Mouse (Mus musculus) cortical plate, adult 2 months (tissue): ENCODE measurements around the gene Shroom1. TPM values are rescaled to one million over a fixed set of nuclear protein-coding genes. Genes with fewer than 3 reads are reported as not detected.
A peak's percentile ranks its signal among the peaks of the same experiment; 100 is the strongest.

ENCODE experiments used
- H3K27ac ChIP-seq: fragments of 200-500 bp; 2 replicates; pipeline ENCODE4 v1.5.1; 2012; ENCODE audit warnings: low read length, control low read depth, inconsistent platforms; ENCODE audit not compliant: insufficient read depth
- H3K4me1 ChIP-seq: fragments of 200-500 bp; 2 replicates; pipeline ENCODE4 v1.6.1; 2011; ENCODE audit warnings: low read length; ENCODE audit not compliant: control insufficient read depth, insufficient read depth
- H3K4me3 ChIP-seq: fragments of 200-500 bp; 2 replicates; pipeline ENCODE4 v1.5.1; 2011; ENCODE audit warnings: mild to moderate bottlenecking, low read length, control low read depth; ENCODE audit not compliant: insufficient read depth
- CTCF ChIP-seq: fragments of 200-500 bp; IDR thresholded peaks from 2 replicates; pipeline ENCODE4 v1.5.1; 2011; ENCODE audit warnings: mild to moderate bottlenecking, control low read depth, low read length; ENCODE audit not compliant: insufficient read depth; ENCODE audit errors: extremely low read depth
- POLR2A ChIP-seq: fragments of 200-500 bp; IDR thresholded peaks from 2 replicates; pipeline ENCODE4 v1.6.1; 2011; ENCODE audit warnings: mild to moderate bottlenecking, low read length, control low read depth; ENCODE audit not compliant: insufficient read depth; ENCODE audit errors: extremely low read depth
- polyA plus RNA-seq: library from polyadenylated mRNA; depleted of rRNA; stranded (reverse); fragments of >200 nt; gene quantifications from 2 replicates; pipeline ENCODE4 v1.2.3, GENCODE M21; 2012

Shroom1 gene
- polyA plus RNA-seq, 1 experiment = 6.5 TPM

DNA sequence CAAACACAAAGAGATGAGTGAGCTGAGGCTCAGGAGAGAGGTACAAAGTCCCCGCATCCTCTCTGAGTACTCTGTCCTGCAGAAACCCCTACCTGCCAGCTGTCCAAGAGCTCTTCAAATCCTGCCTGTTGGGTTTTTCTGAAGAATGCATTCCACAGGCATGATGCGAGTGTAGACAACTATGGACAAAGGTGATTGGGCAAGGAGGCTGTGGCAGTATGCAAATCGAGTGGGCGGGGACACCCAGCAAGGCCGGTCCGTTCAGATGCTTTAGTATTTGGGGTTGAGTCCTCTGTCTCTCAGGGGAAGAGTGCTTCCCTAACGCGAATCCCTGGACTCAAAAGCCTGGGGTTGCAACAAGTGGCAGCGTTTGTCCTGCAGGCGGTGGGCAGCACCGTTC is 43.6 kb downstream of the Shroom1 start:
- H3K27ac ChIP-seq = no peak overlapping the region
- no peak overlapping the region for H3K4me3 ChIP-seq
- peaks cover 6% of the 10 kb centered on the region; the same call in 1 of the 2 replicates for H3K4me1 ChIP-seq
- no peak for TF ChIP-seq POLR2A

DNA sequence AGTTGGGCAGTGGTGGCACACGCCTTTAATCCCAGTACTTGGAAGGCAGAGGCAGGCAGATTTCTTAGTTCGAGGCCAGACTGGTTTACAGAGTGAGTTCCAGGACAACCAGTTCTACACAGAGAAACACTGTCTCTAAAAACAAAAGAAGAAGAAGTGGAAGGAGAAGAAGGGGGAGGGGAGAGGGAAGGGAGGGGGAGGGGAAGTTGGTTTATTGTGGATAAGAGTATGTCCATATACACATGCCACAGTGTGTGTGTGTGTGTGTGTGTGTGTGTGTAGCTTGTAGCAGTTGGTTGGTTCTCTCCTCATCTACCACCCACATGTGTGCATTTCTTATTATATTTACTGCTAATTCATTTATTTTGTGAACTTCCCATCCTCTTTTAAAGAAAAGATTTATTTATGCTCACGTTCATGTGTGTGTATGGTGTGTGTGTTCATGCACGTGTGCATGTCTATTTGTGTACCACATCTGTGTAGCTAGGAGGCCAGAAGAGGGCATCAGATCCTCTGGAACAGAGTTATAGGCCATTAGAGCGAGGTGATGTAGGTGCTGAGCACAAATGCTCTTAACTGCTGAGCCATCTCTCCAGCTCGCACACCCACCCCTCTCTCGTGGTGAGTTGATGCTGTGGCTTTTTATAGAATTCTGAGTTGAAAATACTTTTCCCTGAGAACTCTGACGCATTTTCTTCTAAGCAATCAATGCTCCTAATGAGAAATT is 45.2 kb downstream of the Shroom1 start:
- TF ChIP-seq POLR2A = no peak
- peak; percentile 32; the same call in 1 of the 2 replicates for TF ChIP-seq CTCF
- Histone ChIP-seq H3K27ac (no peak overlapping the region), H3K4me1 (peaks cover 4% of the 10 kb centered on the region; the same call in 1 of the 2 replicates), H3K4me3 (no peak overlapping the region)

DNA sequence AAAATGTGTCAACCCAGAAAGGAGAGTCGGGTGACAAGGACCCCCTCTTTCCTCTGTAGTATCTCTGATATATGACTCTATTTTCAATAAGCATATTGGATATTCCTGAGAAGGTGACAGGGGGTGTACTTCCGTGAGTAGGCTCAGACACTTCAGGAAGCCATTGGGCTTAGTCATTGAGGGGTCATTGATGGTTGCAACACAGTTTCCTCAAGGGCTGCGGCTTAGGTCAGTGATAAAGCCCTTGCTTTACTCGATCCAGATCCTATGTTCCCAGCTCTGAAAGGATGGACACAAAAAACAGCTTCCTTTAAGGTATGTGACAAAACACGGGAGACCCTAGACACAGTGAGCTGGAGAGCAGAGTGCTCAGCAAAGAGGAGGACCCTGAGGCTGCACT is 46.7 kb downstream of the Shroom1 start:
- no peak overlapping the region for H3K27ac ChIP-seq
- no peak for TF ChIP-seq POLR2A
- TF ChIP-seq CTCF = no peak
- H3K4me3 ChIP-seq = no peak overlapping the region
- peaks cover 4% of the 10 kb centered on the region; the same call in 1 of the 2 replicates for H3K4me1 ChIP-seq

DNA sequence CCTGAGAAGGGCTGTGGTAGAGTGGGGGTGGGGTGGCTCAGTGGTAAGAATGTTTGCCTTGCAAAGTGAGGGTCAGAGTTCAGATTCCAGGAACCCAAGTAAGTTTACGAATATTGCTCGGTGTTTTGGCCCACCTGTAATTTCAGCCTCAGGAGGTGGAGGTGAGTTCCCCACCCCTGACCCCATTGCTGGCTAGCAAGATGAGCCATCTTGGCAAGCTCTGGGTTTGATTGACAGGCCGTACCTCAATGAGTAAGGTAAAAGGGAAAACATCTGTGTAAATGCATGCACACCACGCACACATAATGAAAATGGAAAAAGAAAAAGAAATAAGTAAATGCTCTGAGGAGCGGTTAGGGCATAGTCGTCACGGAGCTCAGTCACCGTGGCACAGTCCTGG is 47.4 kb downstream of the Shroom1 start:
- Histone ChIP-seq H3K4me3 (no peak overlapping the region), H3K4me1 (peaks cover 4% of the 10 kb centered on the region; the same call in 1 of the 2 replicates), H3K27ac (no peak overlapping the region)
- TF ChIP-seq CTCF (no peak), POLR2A (no peak)

DNA sequence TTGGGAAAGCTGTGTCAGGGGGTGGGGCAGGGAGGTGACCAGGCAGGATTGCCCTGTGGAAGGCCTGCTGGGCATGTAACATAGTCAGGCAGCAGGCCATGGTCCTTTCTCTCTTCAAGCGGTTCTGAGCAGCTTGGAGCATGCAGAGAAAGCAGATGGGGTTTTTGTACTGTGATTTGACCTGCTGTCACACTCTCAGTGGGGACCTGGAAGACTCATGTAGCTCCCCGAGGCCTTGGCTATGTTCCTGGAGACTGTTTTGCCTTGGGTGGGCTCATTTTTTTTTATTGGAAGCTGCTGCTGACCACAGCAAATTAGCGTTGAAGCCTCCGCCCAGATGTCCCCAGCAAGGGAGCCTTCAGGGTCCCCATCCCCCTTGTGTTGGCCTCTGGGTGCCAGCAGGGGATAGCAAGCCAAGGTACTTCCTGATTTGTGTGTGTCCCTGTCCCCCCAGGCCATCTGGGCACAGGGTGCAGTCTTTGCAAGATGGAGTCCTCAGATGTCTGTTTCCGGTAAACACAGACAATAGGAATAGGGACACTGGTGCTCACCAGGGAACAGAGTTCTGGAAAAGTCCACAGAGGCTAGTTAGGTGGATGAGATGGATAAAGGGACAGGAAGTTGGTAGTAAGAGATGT is 48.1 kb downstream of the Shroom1 start:
- no peak for TF ChIP-seq POLR2A
- no peak for TF ChIP-seq CTCF
- Histone ChIP-seq H3K27ac (no peak overlapping the region), H3K4me3 (no peak overlapping the region), H3K4me1 (peaks cover 6% of the 10 kb centered on the region; the same call in 1 of the 2 replicates)

DNA sequence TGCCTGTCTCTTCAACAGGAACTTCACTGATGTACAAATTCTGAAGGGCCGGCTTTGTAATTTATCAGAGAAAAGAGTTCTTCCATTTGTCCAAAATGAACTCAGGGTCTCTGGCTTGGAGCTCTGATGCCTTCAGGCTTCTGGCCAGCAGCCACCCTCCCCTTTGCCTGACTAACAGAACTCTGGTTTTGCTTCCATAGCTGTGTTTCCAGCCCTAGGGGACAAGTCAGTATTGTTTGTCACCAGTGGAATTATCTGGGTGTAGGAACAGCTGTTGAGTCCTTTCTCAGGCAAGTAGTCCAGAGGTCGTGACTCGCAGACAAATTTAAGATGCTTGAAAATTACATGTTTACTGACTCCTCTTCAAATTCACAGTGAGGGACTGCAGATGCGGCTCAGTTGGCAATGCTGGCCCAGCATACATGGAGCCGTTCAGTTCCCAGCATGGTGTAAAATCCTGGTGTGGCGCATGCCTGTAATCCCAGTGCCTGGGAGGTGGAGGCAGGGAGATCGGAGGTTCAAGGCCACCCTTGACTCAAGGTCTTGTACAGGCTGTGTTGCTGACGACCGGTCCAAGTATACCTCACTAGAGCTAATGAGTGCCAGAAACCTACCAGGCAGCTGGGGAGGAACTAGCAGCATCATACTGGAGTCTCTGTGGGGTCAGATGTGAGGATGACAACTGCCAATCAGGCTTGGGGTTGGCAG is 50.2 kb downstream of the Shroom1 start:
- Histone ChIP-seq H3K4me3 (no peak overlapping the region), H3K27ac (peak overlapping the region; percentile 18; the same call in 1 of the 2 replicates), H3K4me1 (peaks cover 6% of the 10 kb centered on the region; the same call in 1 of the 2 replicates)
- TF ChIP-seq POLR2A (no peak), CTCF (no peak)

DNA sequence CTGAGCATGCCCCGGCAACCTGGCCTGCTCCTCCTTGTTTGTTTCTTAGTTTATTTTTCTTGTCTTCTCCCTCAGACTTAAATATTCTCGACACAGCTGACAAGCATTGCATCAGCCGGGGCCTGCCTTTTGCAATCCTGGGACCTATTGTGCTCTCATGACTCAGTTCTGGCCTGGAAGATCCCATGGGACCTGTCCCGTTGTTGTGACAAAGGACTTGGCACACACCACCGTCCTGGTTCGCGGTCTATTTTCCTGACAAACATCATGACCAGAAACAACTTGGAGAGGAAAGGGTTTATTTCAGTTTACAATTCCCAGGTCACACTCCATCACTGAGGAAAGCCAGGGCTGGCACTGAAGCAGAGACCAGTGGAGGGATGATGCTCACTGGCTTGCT is 51.1 kb downstream of the Shroom1 start:
- no peak for TF ChIP-seq POLR2A
- TF ChIP-seq CTCF = no peak
- Histone ChIP-seq H3K27ac (no peak overlapping the region), H3K4me3 (no peak overlapping the region), H3K4me1 (peaks cover 1% of the 10 kb centered on the region; the same call in 1 of the 2 replicates)

DNA sequence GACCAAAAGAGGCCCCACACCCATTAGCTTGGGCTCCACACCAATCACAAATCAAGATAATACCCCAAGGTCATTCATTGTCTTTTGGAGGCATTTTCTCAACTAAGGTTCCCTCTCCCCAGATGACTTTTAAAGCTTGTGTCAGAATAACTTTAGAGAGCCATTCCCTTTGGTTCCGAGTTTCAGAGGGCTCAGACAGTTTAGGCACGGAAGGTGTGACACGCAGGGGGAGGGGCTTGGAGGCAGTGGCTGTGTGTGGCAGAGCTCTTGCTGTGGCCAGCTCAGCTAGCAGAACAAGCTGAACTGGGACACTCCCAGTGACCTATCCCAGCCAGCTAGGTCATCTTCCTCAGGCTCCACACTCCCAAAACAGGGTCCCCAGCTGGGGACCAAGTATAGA is 51.6 kb downstream of the Shroom1 start:
- TF ChIP-seq POLR2A (no peak), CTCF (no peak)
- Histone ChIP-seq H3K4me1 (peaks cover 1% of the 10 kb centered on the region; the same call in 1 of the 2 replicates), H3K4me3 (no peak overlapping the region), H3K27ac (no peak overlapping the region)

DNA sequence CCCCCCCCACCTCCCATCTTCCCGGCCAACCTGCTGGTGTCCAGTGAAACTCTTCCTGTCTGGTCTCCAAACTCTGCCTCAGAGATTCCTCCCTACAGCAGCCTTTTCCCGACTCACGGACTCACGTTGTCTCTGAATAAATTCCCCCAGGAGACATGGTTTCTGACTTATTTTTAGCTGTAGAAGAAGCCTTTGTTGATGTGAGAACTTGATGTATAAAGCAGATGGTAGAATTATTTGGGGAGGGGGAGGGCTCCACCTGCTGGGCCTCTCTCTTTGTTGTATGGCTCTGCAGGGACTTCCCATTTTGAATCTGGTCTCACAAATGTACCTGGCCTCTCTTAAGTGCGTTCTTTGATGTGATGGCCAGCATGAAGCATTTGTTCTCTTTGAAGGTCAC is 53.3 kb downstream of the Shroom1 start:
- no peak overlapping the region for H3K4me3 ChIP-seq
- TF ChIP-seq POLR2A = no peak
- no peak for TF ChIP-seq CTCF
- H3K27ac ChIP-seq = no peak overlapping the region
- peaks cover 1% of the 10 kb centered on the region; the same call in 1 of the 2 replicates for H3K4me1 ChIP-seq
